Mouse (Mus musculus) skeletal muscle tissue, adult 2 months (tissue): ENCODE results near the gene Pitpnm1.
"Not testable (repeated sequence)": the region's sequence is repeated elsewhere in the genome, so short reads cannot be mapped to it uniquely, and the experiment has no call there.

Experiments
- DNase-seq: peaks from one replicate; pipeline ENCODE4 v3.0.0-alpha.2; 2012; ENCODE audit warnings: low read depth, low spot score

The Pitpnm1 gene

DNA sequence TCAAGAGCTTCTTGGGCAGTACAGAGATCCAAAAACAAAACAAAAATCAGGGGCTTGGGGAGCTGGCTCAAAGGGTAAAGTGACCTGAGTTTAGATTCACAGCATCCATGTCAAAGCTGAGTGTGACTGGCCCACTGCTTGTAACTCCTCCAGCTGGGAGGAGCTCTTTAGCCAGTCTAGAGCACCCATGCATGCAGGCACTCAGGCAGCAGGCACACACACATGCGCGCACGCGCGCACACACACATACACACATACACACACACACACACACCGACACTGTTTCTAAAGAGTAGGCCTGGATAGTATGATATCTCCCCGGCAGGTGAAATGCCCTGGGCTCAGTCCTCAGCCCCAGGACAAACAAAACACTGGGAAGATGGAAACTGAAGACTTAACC, 17.2 kb downstream of the Pitpnm1 start:
- no peak for DNase-seq

DNA sequence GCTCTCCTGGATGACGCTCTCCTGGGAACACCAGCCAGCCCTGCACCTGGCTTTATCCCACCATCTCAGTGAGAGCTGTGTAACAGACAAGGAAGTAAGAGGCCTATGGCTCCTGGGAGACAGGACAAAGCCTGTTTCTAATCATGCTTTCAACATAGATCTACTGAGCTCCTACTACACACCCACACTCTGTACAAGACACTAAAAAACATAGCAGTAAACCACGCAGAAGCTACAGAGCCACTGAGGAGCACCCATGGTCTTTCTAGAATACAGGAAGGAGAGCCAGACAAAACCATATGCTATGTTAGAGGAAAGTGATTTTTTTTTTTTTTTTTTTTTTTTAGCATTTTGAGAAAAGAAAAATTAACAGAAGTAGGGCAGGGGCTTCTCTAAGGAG, 18.6 kb downstream of the Pitpnm1 start:
- no peak for DNase-seq

DNA sequence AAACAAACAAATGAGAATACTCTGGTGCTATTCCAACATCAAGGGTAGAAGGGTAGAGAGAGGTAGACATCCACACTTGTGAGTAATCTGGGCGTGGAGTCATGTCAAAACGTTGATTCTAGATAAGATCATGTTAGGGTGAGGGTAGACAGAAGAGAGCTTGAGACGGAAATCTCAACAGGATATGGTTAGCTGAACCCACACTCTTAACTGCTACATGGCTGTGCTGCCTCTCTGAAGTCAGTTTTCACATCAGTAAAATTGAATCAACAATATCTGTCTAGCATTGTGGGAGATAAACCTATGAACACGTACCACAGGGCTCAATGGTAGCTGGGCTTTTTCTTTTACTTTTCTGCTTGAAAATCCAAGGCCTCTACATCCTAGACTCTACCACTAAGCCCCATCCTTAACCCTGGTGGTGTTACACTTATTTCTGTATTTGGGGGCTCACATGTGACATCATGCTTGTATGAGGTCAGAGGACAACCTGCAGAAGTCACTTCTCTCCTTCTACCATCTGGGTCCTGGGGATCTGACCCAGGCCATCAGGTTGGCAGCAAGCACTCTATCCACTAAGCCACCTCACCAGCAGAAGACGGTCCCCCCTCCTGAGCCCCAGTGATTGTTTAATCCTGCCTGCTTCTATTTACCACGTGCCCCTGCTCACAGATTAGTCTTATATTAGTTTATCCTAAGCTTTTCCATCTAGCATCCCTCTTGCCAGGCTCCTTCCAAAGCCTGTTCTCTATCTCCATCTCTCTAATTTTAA, 20.1 kb downstream of the Pitpnm1 start:
- DNase-seq: no peak

DNA sequence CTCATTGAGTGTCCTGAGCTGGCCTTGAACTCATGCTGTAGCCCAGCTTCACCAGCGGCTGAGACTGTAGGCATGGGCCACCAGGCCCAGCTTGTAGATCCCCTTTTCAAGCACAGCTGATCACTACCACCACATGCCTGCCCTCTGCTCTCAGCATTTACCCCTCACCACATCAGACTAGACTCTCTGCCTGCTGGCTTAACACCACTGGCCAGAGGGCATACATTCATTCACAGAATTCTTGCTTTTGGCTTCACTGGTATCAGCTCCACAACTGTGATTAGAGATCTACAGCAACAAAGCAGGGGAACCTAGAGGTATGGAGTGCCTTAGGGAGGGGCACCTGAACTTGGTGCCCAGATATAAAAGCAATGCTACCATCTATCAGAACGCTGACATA, 20.7 kb downstream of the Pitpnm1 start:
- no peak for DNase-seq

DNA sequence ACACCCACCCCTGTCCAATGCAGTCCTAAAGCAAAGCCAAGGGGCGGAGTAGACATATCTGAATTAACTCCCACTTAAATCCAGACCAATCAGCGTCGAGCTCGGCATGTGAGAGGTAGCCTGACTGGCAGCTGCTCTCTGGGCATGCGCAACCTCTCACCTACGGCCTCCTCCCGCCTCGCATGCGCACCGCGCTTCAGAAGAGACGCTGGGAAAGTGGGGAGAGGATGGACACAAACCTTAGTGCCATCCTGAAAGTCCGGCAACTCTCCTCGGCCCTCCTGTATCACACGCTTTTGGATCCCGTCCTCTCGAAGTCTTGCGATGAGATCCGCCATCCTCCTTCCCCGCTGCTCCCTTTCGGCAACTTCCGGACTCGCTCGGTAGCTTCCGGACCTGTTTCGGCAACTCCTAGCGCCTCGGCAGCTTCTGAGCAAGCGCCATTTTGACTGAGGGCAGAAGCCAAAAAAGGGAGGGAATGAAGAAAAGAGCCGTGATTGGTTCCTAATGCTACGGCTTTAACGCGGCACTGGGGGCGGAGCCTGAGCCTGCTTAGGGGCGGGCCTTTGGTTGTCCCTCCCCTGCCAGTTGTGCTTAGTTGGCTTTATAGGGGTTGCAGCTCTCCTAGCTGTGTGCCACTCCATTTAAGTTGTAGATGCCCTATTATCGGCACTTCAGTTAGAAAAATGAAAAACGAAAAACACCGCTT, 21.5 kb downstream of the Pitpnm1 start:
- DNase-seq: peak; percentile 98

DNA sequence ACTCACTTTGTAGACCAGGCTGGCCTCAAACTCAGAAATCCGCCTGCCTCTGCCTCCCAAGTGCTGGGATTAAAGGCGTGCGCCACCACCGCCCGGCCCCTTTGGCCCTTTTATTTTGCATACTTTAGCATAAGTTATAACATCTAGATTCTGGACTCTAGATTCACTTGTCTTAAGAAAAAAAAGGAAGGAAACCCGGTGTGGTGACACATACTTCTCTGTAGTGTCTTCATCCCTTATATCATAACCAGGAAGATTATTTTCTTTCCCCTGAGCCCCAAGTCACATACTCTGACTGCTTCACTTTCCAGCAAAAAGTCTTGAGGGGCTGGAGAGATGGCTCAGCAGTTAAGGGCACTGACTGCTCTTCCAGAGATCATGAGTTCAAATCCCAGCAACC, 22.1 kb downstream of the Pitpnm1 start:
- DNase-seq: not testable (repeated sequence)

DNA sequence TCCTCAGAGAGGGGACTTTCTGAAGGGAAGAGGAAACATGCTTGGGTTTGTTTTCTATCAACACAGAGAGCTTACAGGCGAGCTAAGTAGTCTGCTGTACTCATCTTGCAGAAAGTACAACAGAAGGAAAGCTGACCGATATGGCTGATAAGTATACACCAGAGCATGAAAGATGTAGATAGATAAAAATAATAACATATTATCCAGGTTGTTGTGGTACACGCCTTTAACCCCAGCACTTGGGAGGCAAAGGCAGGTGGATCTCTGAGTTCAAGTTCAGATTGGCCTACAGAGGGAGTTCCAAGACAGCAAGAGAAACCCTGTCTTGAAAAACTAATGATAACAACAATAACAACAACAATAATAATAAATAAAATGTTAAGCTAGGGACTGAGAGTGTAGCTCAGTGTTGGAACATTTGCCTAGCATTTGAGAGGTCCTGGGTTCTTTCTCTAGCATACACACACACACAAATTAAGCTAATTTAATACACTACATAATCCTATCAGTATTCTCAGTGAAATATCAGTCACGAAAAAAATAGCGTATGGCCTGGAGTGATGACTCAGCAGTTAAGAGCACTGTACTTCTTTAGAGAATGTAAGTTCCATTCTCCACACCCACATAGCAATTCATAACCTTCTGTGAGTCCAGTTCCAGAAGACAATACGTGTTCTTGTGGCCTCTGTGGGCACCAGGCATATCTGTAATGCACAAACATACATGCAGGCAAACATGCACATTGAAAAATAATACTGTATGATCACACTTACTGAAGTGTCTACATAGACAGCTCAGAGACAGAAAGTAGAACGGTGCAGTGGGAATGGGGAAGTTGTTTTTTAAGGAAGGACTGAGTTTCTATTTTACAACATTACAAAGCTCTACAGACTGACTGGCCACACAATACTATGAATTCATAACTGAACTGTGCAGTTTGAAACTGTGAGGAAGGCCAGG, 22.9 kb downstream of the Pitpnm1 start:
- DNase-seq: no peak

DNA sequence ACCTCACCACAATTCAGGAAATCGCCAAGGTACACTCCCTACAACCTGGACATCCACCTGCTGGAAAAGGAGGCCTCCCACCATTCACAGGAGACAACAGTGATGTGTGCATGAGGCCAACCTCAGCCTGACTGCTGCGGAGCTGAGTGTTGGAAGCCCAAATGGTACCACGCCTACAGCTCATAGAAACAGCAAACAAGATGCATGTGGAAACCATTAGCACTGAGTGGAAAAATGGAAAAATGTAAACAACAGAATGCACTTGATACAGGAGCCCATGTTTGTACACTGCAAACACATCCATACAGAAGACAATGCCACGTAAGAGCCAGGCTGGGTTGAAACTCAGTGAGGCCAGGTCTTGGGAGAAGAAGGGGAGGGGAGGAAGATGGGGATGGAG, 24.6 kb downstream of the Pitpnm1 start:
- no peak for DNase-seq

DNA sequence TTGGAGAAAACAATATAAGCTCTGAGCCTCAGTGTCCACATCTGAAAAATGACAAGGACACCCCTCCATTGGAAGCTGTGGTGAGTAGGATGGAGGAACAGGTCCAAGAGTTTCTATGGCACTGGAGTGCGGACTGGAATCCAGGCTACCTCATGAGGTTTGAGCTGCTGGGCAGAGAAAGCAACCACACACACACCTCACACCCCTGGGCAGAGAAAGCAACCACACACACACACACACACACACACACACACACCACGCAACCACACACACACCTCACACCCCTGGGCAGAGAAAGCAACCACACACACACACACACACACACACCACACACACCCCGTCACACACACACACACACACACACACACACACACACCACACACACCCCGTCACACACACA, 25.5 kb downstream of the Pitpnm1 start:
- DNase-seq: not testable (repeated sequence)

DNA sequence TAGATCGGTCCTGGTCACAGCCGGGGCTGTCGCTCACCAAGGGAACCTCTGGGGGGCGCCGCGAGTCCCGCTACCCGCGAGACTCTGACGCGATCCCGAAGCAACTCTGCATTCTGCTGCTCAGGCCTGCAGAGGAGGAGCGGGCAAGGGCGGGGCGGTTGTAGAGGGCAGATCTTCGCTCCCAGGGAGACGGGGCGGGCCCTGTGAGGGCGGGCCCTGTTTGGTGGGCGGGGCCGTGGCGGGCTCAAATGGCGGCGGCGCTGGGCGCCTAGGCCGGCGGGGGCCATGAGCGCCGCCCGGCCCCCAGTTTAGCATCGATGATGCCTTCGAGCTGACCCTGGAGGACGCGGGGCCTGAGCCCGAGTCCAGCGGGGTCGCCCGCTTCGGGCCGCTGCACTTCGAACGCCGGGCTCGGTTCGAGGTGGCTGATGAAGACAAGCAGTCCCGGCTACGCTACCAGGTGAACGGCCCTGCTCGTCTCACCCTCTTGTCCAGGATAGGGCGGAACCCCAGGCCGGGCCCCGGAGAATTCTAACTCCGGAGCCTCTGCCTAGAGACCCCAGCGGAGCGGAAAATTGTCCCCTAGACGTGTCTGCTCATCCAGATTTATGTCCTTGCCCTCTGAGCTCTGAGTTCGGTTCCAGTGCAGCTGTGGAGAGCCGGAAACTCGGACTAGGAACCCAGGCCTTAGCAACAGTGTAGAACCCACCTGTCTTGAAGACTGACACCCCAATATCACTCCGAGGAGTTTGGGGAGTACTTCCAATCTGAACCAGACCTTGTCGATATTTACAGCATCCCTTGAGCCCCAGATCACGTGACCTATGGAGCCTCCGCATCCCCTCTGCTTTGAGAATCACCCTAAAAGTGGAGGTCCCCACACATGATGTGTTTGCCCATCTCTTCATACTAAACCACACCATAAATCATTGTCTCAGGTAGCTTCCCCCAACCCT, 26.2 kb downstream of the Pitpnm1 start, which contains the start of gene Aip:
TSS of gene Aip (minus strand) at position 118 of the 956 bp plus-strand sequence.
- peak; percentile 97 for DNase-seq

DNA sequence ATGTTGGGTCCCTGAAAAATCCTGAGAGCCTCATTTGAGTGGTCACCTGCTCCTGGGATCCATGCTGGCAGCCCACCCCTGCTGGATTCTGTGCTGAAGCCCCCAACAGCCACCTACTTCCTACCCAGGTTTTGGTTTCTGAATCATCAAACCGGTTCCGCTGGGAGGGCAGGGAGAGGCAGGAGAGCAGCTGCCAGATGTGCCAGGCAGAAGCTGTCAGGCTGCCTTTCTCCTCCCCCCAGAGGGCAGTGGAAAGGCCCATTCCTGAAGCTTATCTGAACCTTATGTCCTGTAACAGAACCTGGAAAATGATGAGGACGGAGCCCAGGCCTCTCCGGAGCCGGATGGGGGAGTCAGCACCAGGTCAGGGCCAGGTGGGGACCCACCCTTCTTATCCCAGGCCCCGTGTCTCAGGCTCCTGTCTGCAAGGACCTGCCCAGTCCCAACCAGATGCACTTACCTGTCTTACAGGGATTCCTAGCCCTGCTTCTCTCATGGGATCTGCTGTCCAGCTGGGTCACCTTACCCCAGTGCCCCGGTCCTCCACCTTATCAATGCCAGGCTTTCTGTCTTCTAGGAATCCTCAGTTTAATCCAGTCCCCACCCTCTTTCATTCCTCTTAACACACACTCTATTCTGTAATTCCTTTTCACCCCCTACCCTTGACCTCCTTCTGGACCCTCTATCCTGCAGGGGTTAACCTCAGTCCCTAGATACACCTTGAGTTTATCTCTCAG, 27.1 kb downstream of the Pitpnm1 start:
- no peak for DNase-seq

DNA sequence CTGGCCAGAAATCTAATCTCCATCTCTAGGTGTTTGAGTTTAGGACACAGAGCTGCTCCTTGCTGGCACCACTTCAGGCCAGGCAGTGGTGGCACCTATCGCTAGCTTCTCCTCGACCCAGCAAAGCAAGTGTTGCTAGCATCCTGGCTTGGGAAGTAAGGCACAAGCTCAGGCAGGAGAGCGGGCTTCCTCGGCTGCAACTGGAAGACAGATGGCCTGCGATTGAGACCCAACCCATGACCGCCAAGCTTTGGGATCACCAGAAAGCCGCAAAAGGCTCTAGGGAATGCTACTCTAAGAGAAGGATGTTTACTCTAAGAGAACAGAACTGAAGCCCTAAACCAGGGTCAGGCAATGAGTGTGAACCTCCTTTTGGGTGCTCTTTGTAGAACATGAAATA, 29.7 kb downstream of the Pitpnm1 start:
- DNase-seq: no peak

DNA sequence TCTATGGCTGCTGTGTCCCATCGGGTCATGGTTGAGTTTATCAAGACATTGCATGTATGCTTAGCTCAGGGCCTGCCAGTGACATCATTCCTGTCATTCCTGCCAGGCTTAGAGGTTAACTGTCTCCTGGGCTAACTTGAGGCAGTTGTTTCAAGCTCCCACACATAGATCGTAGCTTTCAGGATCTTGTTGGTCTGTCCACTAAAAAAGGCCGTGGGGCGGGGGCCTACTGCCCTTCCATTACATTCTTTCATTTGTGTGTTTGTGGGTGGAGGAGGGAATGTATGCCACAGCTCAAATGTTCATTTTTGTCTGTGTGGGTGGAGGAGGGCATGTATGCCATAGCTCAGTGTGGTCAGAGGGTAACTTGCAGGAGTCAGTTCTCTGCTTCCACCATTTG, 30.3 kb downstream of the Pitpnm1 start:
- DNase-seq: no peak

DNA sequence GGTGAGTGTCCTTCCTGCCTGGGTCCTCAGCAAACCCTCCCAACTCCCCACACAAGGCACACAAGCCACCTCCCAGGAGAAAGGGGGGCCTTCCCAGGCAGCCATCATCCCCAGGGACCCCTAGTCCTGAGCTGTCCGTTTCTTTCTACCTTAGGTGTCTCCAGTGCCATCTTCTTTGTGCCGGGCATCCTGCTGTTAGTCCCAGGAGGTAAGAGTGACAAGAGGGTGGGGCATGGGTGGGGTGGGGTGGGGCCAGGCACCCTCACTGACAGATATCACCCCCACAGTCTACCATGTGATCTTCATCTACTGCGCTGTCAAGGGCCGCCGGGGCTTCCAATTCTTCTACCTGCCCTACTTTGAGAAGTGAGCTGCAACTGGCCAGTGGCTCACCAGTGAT, 31.3 kb downstream of the Pitpnm1 start:
- DNase-seq: no peak

DNA sequence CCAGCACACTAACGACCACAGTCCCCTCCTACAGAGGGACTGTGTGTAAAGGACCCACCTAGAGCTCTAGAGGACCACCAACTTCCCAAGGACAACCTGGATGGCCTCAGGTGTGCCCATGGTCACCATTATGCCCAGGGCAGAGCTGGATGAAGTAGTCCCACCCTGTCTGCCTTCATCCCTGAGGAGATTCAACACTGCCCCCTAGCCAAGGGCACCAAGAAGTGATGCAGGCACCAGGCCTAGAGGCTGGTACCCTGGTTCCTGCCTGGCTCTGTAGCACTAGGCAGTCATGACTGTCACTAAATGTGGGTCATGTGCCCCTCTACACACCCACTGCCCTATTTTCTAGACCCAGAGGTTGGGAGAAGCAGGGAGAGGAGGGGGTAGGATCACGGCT, 32.0 kb downstream of the Pitpnm1 start:
- DNase-seq: no peak

DNA sequence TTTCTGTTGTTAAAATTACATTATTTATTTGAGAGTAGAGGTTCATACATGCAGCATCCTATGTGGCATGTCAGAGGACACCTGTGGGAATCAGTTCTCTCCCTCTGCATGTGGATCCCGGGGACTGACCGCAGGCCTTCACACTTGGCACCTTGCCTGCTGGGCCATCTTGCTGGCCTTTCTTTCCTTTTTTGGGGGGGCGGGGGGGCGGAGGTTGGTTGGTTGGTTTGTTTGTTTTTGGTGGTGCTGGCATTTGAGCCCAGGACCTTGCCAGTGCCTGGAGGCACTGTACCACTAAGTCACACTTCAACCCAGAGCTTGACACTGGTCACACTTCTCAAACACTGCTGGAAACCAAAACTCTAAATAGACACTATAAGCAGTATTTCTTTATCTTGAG, 34.6 kb downstream of the Pitpnm1 start:
- no peak for DNase-seq

DNA sequence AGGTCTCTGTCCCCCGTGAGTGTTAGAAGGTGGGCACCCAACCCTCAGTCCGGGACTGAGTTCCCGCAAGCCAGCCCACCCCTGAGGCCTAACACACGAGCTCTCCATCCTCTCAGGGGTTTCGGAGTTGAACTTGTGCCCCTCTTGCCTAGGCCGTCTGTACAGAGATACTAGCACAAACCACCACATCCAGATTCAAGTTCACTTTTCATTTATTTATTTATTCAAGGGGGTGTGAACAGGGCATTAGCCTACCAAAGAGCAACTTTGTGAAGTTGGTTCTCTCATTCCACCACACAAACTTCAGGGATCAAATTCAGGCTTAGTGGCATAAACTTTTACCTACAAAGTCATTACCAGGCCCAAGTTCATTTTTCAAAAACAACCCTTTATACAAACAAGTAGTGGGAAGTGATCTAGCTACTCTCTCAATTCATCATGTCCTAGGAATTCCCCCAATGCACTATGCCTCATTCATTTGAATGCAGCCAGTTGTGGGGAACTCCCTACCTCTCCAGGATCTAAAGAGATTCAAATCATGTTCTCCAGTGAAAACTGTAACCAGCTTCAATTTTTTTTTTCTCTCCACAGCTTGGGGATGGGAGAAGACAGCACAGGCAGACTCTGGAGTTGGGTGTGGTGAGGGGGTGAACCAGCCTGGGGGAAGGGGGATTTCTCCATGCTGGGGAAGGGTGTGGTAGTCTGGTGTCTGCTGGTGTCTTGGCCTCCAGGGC, 35.6 kb downstream of the Pitpnm1 start:
- DNase-seq: not testable (repeated sequence)

DNA sequence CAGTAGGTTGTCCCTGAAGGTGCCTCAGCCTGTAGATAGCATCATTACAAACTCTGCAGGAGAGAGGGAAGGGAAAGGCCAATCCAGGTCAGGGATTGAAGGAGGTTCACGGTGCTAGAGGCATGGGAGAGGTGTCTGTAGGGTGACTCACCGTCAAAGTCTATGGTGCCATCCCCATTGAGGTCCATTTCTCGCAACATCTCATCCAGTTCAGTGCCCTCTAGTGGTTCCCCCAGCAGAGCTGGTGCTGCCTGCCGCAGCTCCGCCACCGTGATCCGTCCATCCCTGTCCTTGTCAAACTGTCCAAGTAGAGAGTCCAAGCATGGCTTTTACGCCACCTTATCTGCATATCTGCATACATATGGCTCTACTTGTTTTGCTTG, 36.2 kb downstream of the Pitpnm1 start:
- DNase-seq: not testable (repeated sequence)

DNA sequence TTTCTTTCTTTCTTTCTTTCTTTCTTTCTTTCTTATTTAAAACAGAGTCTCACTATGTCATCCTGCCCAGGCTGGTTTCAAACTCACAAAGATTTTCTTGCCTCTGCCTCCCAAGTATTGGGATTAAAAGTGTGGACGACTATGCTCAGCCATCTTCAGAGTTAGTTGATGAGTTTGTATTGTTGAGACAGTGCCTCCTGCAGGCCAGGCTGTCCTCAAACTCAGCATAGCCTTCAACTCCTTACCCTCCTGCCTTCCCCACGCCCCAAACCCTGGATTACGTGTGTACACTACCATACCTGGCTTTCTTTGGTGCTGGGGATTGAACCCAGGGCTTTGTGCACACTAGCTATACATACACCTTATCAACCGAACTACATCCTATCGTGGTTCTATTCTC, 36.7 kb downstream of the Pitpnm1 start:
- no peak for DNase-seq

DNA sequence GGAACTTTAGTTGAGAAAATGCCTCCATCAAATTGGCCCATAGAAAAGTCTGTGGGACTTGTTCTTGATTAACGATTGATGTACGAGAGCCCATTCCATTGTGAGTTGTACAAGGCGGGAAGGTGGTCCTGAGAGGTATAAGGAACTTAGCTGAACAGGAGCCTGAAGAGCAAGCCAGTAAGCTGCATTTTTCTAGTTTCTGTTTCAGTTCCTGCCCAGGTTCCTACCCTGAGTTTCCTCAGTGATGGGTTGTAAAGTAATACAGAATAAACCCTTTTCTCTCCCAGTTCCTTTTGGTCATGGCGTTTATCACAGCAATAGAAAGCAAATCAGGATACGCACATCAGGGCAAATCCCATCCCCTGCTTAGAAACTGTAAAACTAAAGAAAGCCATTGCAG, 38.1 kb downstream of the Pitpnm1 start:
- DNase-seq: no peak
